Mouse (Mus musculus): Measurements from ENCODE around the gene Pip4k2b.

DNA sequence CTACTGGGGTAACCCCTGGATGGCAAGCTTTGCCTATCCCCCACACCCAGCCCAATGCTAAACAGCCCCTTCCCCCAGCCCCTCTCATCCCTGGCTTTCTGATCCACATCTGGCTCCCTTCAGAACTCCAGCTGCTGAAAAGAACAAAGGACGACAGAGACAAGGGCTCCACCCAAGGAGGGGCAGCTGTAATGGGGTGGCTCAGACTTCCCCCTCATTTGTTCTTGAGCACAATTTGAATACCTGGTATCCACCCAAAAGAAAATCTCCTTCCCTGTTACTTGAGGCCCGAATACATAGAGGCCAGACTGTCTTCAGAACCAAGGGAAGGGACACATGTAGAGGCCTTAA, 73.4 kb downstream of the Pip4k2b start:
- TF ChIP-seq EP300 (IDR thresholded peaks at IDR 0.05; ENCODE audit: low read depth) (no peak), CTCF (IDR thresholded peaks at IDR 0.05; ENCODE audit: low read depth) (no peak)
